Mouse (Mus musculus): ENCODE measurements at regions not wholly inside any gene's neighbourhood (a gene's known extent, or its start where the extent isn't known, plus 50 kb on each side); places are given as distances from the start of the nearest gene placed in this dataset.
A peak's percentile ranks its signal among the peaks of the same experiment; 100 is the strongest.

- Histone ChIP-seq H3K27ac (ENCODE audit: low read depth) (no peak overlapping the region), H3K9ac (ENCODE audit: low read length) (no peak overlapping the region), H3K4me1 (replicated peaks; ENCODE audit: control insufficient read depth, insufficient read depth, low read length) (no peaks in the 10 kb centered on the region), H3K9me3 (ENCODE audit: control insufficient read depth, low read length) (no peaks in the 10 kb centered on the region), H3K4me3 (ENCODE audit: low read depth, low read length) (no peak overlapping the region), H3K27me3 (replicated peaks; ENCODE audit: control insufficient read depth, insufficient read depth, low read length) (no peaks in the 10 kb centered on the region), H3K36me3 (ENCODE audit: control insufficient read depth, insufficient read depth, low read length) (no peaks in the 10 kb centered on the region), H3K4me2 (ENCODE audit: low read length) (no peak overlapping the region)
- 70% methylated on average over 6 of the region's 6 CpGs for WGBS
- ATAC-seq (replicated peaks; ENCODE audit: low FRiP score, low TSS enrichment, low read depth) (no peak), DNase-seq (ENCODE audit: low spot score) (no peak)
These were observed 466.7 kb downstream of the Etnk1 start for GRCm38 (mm10) chr6:143633710-143634109.

- no peak overlapping the region for H3K9ac ChIP-seq (ENCODE audit: low read length)
- H3K27me3 ChIP-seq (replicated peaks; ENCODE audit: control insufficient read depth, insufficient read depth, low read length): no peaks in the 10 kb centered on the region
- ATAC-seq (replicated peaks; ENCODE audit: low FRiP score, low TSS enrichment, low read depth) (no peak), DNase-seq (ENCODE audit: low spot score) (no peak)
- 67% methylated on average over 10 of the region's 10 CpGs for WGBS
- H3K9me3 ChIP-seq (ENCODE audit: control insufficient read depth, low read length): no peaks in the 10 kb centered on the region
- H3K36me3 ChIP-seq (ENCODE audit: control insufficient read depth, insufficient read depth, low read length): no peaks in the 10 kb centered on the region
- no peak overlapping the region for H3K27ac ChIP-seq (ENCODE audit: low read depth)
- H3K4me3 ChIP-seq (ENCODE audit: low read depth, low read length): no peak overlapping the region
- no peak overlapping the region for H3K4me2 ChIP-seq (ENCODE audit: low read length)
- no peaks in the 10 kb centered on the region for H3K4me1 ChIP-seq (replicated peaks; ENCODE audit: control insufficient read depth, insufficient read depth, low read length)
These were observed 467.3 kb downstream of the Etnk1 start for GRCm38 (mm10) chr6:143634334-143634733.

DNA sequence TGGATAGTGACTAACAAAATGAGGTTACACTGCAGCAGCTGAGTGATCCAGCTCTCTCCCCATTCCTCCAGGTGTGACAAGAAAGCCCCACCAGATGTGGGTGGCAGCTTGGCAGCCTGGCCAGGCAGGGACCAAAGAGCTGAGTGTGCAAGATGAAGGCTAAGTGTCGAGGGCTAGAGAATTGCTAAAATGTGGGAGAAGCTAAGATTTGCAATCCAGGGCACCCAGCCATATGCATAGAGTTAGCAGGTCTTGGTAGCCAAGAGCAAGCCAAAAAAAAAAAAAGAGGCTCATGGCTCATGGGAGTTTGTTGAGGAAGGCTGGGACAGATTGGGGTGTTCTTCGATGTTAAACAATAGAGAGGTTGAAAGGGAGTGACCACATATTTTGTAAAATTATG, 468.0 kb downstream of the Etnk1 start:
- 85% methylated on average over 2 of the region's 2 CpGs for WGBS
- H3K9me3 ChIP-seq (ENCODE audit: control insufficient read depth, low read length): no peaks in the 10 kb centered on the region
- H3K9ac ChIP-seq (ENCODE audit: low read length): no peak overlapping the region
- no peak overlapping the region for H3K4me2 ChIP-seq (ENCODE audit: low read length)
- ATAC-seq (replicated peaks; ENCODE audit: low FRiP score, low TSS enrichment, low read depth): no peak
- no peak overlapping the region for H3K4me3 ChIP-seq (ENCODE audit: low read depth, low read length)
- no peaks in the 10 kb centered on the region for H3K27me3 ChIP-seq (replicated peaks; ENCODE audit: control insufficient read depth, insufficient read depth, low read length)
- no peak for DNase-seq (ENCODE audit: low spot score)
- H3K36me3 ChIP-seq (ENCODE audit: control insufficient read depth, insufficient read depth, low read length): no peaks in the 10 kb centered on the region
- H3K27ac ChIP-seq (ENCODE audit: low read depth): no peak overlapping the region
- no peaks in the 10 kb centered on the region for H3K4me1 ChIP-seq (replicated peaks; ENCODE audit: control insufficient read depth, insufficient read depth, low read length)

- Histone ChIP-seq H3K4me3 (ENCODE audit: low read depth, low read length) (no peak overlapping the region), H3K4me1 (replicated peaks; ENCODE audit: control insufficient read depth, insufficient read depth, low read length) (no peaks in the 10 kb centered on the region), H3K4me2 (ENCODE audit: low read length) (no peak overlapping the region), H3K9ac (ENCODE audit: low read length) (no peak overlapping the region), H3K9me3 (ENCODE audit: control insufficient read depth, low read length) (no peaks in the 10 kb centered on the region), H3K36me3 (ENCODE audit: control insufficient read depth, insufficient read depth, low read length) (no peaks in the 10 kb centered on the region), H3K27me3 (replicated peaks; ENCODE audit: control insufficient read depth, insufficient read depth, low read length) (no peaks in the 10 kb centered on the region), H3K27ac (ENCODE audit: low read depth) (no peak overlapping the region)
- ATAC-seq (replicated peaks; ENCODE audit: low FRiP score, low TSS enrichment, low read depth): no peak
- DNase-seq (ENCODE audit: low spot score): no peak
- WGBS: 64% methylated on average over 5 of the region's 5 CpGs
These were observed 473.6 kb downstream of the Etnk1 start for GRCm38 (mm10) chr6:143640652-143641051.

DNA sequence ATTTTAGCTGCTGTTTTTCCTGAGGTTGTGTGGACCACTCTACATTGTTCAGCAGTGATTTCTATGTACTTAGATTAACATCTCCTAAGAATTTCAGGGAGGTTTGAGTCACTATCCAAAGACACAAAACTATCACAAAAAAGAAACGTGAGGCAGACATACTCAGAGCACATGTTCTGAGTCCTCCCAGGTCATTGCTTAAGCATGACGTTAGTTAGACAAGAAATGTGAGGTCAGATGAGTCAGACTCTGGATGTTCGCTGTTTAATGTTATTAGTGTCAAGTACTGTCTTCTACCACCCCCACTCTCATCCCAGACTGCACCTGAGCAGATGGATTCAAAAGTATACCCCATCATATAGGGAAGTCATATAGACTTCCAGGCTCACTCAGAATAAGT, 475.0 kb downstream of the Etnk1 start:
- no peaks in the 10 kb centered on the region for H3K27me3 ChIP-seq (replicated peaks; ENCODE audit: control insufficient read depth, insufficient read depth, low read length)

GRCm38 (mm10) chr6:143645989-143646388, 479.0 kb downstream of the Etnk1 start:
- DNase-seq (ENCODE audit: low spot score): no peak
- 70% methylated on average over 4 of the region's 4 CpGs for WGBS

More for the DNA sequence above, 475.0 kb downstream of the Etnk1 start:
- no peaks in the 10 kb centered on the region for H3K4me1 ChIP-seq (replicated peaks; ENCODE audit: control insufficient read depth, insufficient read depth, low read length)
- ATAC-seq (replicated peaks; ENCODE audit: low FRiP score, low TSS enrichment, low read depth) (no peak), DNase-seq (ENCODE audit: low spot score) (no peak)
- 54% methylated on average over 3 of the region's 3 CpGs for WGBS
- H3K9ac ChIP-seq (ENCODE audit: low read length): no peak overlapping the region
- no peak overlapping the region for H3K27ac ChIP-seq (ENCODE audit: low read depth)
- no peak overlapping the region for H3K4me3 ChIP-seq (ENCODE audit: low read depth, low read length)
- H3K36me3 ChIP-seq (ENCODE audit: control insufficient read depth, insufficient read depth, low read length): no peaks in the 10 kb centered on the region
- H3K9me3 ChIP-seq (ENCODE audit: control insufficient read depth, low read length): no peaks in the 10 kb centered on the region
- no peak overlapping the region for H3K4me2 ChIP-seq (ENCODE audit: low read length)

GRCm38 (mm10) chr6:143648501-143648900, 481.5 kb downstream of the Etnk1 start:
- DNase-seq (ENCODE audit: low spot score) (no peak), ATAC-seq (replicated peaks; ENCODE audit: low FRiP score, low TSS enrichment, low read depth) (no peak)
- Histone ChIP-seq H3K27me3 (replicated peaks; ENCODE audit: control insufficient read depth, insufficient read depth, low read length) (no peaks in the 10 kb centered on the region), H3K27ac (ENCODE audit: low read depth) (no peak overlapping the region), H3K4me3 (ENCODE audit: low read depth, low read length) (no peak overlapping the region), H3K9me3 (ENCODE audit: control insufficient read depth, low read length) (peaks cover 8% of the 10 kb centered on the region), H3K4me1 (replicated peaks; ENCODE audit: control insufficient read depth, insufficient read depth, low read length) (no peaks in the 10 kb centered on the region), H3K9ac (ENCODE audit: low read length) (no peak overlapping the region), H3K4me2 (ENCODE audit: low read length) (no peak overlapping the region), H3K36me3 (ENCODE audit: control insufficient read depth, insufficient read depth, low read length) (no peaks in the 10 kb centered on the region)
- WGBS: 71% methylated on average over 3 of the region's 3 CpGs

More at GRCm38 (mm10) chr6:143645989-143646388, 479.0 kb downstream of the Etnk1 start:
- H3K4me2 ChIP-seq (ENCODE audit: low read length): no peak overlapping the region
- no peak overlapping the region for H3K4me3 ChIP-seq (ENCODE audit: low read depth, low read length)
- H3K36me3 ChIP-seq (ENCODE audit: control insufficient read depth, insufficient read depth, low read length): no peaks in the 10 kb centered on the region
- H3K9me3 ChIP-seq (ENCODE audit: control insufficient read depth, low read length): no peaks in the 10 kb centered on the region
- no peaks in the 10 kb centered on the region for H3K4me1 ChIP-seq (replicated peaks; ENCODE audit: control insufficient read depth, insufficient read depth, low read length)
- no peak for ATAC-seq (replicated peaks; ENCODE audit: low FRiP score, low TSS enrichment, low read depth)
- H3K27ac ChIP-seq (ENCODE audit: low read depth): no peak overlapping the region
- no peak overlapping the region for H3K9ac ChIP-seq (ENCODE audit: low read length)
- no peaks in the 10 kb centered on the region for H3K27me3 ChIP-seq (replicated peaks; ENCODE audit: control insufficient read depth, insufficient read depth, low read length)

DNA sequence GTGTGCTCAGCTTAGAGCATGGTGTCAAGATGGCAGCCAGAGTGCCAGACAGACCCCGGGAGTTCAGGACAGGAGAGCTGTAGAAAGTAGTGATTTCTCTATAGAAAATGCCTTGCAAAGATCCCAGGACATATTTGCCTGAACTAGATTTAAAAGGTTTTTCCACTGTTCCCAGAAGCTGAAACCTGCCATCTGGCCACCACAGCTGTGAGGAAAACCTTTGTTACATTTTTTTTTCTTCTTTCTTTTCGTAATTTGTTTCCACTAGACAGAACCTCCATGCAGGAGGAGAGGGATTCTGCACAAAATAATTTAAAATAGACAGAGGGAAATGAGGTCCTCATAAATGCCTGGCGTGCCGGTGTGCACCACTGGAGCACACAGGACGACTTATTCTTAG, 489.6 kb downstream of the Etnk1 start:
- Histone ChIP-seq H3K36me3 (ENCODE audit: control insufficient read depth, insufficient read depth, low read length) (no peaks in the 10 kb centered on the region), H3K27me3 (replicated peaks; ENCODE audit: control insufficient read depth, insufficient read depth, low read length) (no peaks in the 10 kb centered on the region), H3K4me1 (replicated peaks; ENCODE audit: control insufficient read depth, insufficient read depth, low read length) (no peaks in the 10 kb centered on the region; the same call in 1 of the 2 replicates), H3K4me3 (ENCODE audit: low read depth, low read length) (no peak overlapping the region), H3K9me3 (ENCODE audit: control insufficient read depth, low read length) (peaks cover 11% of the 10 kb centered on the region), H3K9ac (ENCODE audit: low read length) (no peak overlapping the region), H3K4me2 (ENCODE audit: low read length) (no peak overlapping the region), H3K27ac (ENCODE audit: low read depth) (peak overlapping the region; percentile 6; the same call in 1 of the 2 replicates)
- ATAC-seq (replicated peaks; ENCODE audit: low FRiP score, low TSS enrichment, low read depth) (no peak), DNase-seq (ENCODE audit: low spot score) (no peak)
- WGBS: 45% methylated on average over 5 of the region's 5 CpGs

DNA sequence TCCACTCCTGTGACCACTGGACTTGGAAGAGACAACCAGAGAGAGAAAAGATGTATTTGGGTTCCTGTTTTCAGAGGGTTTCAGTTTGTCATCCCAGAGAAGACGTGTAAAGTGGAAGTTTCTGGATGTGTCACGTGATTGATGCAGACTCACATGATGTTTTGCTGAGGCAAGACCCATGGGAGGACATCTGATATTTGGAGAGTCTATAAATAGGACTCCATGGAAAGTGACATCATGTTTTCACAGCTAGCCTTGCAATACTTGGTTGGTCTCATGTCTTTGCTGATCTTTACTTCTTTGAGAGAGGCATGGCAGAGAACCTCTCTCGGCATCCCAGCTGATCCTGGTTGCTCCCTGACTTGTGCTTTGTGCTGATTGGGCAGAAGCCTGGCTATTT, 493.8 kb downstream of the Etnk1 start:
- Histone ChIP-seq H3K27me3 (replicated peaks; ENCODE audit: control insufficient read depth, insufficient read depth, low read length) (no peaks in the 10 kb centered on the region), H3K36me3 (ENCODE audit: control insufficient read depth, insufficient read depth, low read length) (no peaks in the 10 kb centered on the region), H3K9me3 (ENCODE audit: control insufficient read depth, low read length) (no peaks in the 10 kb centered on the region), H3K4me3 (ENCODE audit: low read depth, low read length) (no peak overlapping the region), H3K27ac (ENCODE audit: low read depth) (no peak overlapping the region), H3K4me1 (replicated peaks; ENCODE audit: control insufficient read depth, insufficient read depth, low read length) (no peaks in the 10 kb centered on the region; the same call in 1 of the 2 replicates), H3K9ac (ENCODE audit: low read length) (no peak overlapping the region), H3K4me2 (ENCODE audit: low read length) (no peak overlapping the region)
- WGBS: 77% methylated on average over 3 of the region's 3 CpGs
- ATAC-seq (replicated peaks; ENCODE audit: low FRiP score, low TSS enrichment, low read depth) (no peak), DNase-seq (ENCODE audit: low spot score) (no peak)

All from intestine, embryonic 14.5 days (tissue).